Mouse (Mus musculus) ES-Bruce4 (cell line): ENCODE results near the gene Ddx5.

ENCODE experiments used
- EP300 ChIP-seq: IDR thresholded peaks from 2 replicates; pipeline ENCODE4 v1.6.1; 2011; ENCODE audit warnings: low read depth, low read length; ENCODE audit not compliant: insufficient read depth
- POLR2A ChIP-seq: IDR thresholded peaks from one replicate; pipeline ENCODE4 v1.8.1; 2011; ENCODE audit warnings: low read length; ENCODE audit not compliant: insufficient read depth

DNA sequence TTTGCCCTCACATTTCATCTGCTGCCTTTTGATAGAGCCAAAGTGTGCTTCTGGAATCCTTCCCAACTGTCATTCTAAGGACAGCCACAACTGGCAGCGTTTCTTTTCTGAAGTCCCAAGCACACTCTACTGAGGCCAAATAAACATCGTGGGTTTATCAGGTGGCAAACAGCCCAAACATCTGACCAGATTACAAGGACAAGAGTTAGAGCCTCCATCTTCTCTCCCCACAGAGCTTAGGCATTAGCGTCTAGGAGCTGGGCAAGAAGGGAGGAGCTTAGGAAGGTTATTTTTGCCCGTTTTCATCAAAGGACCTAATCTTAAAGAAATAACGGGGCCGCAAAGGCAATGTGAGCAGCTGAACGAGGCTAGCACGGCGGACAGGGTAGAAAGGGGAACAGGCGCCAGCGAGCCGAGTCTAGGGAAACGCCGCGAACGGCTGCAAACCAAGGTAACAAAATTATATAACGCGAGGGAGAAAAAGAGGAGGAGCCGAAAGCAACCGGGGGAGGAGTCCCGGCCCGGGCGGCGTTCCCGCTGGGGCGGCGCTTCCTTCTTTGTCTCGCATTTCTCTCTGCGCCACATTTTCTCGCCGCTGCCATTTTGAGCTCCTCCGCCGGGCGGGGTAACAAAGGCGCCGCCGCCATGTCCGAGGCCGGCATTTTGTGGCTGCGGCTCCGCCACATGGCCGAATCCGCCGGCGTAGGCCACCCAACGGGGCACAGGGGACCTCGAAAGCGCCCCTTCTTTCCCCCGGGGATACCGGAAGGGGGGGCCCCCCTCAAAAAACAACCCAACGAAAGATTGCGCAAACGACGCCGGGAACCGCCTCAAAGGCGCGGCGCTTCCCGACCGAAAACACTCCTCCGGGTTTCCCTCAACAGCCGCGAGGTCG, 1.6 kb downstream of the Ddx5 start:
- TF ChIP-seq EP300 (no peak), POLR2A (no peak)
